Mouse (Mus musculus): Measurements from ENCODE around the gene Zmynd15.

DNA sequence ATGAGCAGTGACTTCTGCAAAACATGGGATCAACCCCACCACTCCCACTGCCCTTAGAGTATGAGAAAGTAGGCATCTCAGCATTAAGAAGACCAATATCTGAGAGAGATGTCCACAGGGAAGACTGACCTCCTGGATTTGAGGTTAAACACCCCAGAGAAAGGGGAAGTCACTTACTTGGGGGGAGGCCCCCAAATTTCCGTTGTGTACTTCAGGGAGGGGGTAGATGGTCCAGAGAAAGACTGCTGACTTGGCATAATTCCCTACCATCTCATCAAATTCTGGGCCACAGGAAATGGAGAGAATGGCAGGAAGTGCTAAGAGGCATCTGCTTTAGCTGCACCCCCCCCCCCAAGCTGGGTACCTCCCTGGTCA is 25.7 kb upstream of the Zmynd15 start:
- TF ChIP-seq CTCF (IDR thresholded peaks at IDR 0.05; ENCODE audit: control insufficient read depth, insufficient read depth, insufficient replicate concordance, low read depth, low read length) (no peak), POLR2A (IDR thresholded peaks at IDR 0.05; ENCODE audit: control insufficient read depth, low read depth, low read length) (no peak)
